Mouse (Mus musculus) heart, embryonic 12.5 days (tissue): ENCODE results near the gene Slc44a5. TPM values are rescaled to one million over a fixed set of nuclear protein-coding genes. Genes with fewer than 3 reads are reported as not detected.
"Not testable (repeated sequence)": the region's sequence is repeated elsewhere in the genome, so short reads cannot be mapped to it uniquely, and the experiment has no call there.

ENCODE experiments used
- ATAC-seq: fragments of 200-750 bp; cut with Nextera tagmentation; 2 replicates; pipeline ENCODE4 v1.8.0; 2017; ENCODE audit warnings: moderate TSS enrichment, moderate library complexity; ENCODE audit not compliant: insufficient number of reproducible peaks, low FRiP score
- H3K27ac ChIP-seq: fragments of 300-500 bp; sonication (generic); 2 replicates; pipeline ENCODE4 v1.5.1; 2016; ENCODE audit warnings: mild to moderate bottlenecking, moderate library complexity; ENCODE audit not compliant: poor library complexity, severe bottlenecking
- H3K27me3 ChIP-seq: fragments of 300-500 bp; sonication (generic); replicated peaks from 2 replicates; pipeline ENCODE4 v1.6.1; 2016; ENCODE audit warnings: mild to moderate bottlenecking, moderate library complexity
- H3K36me3 ChIP-seq: fragments of 300-500 bp; sonication (generic); 2 replicates; pipeline ENCODE4 v1.6.1; 2016; ENCODE audit warnings: mild to moderate bottlenecking, moderate library complexity
- H3K4me1 ChIP-seq: fragments of 300-500 bp; sonication (generic); replicated peaks from 2 replicates; pipeline ENCODE4 v1.6.1; 2016; ENCODE audit warnings: mild to moderate bottlenecking
- H3K4me2 ChIP-seq: fragments of 300-500 bp; sonication (generic); 2 replicates; pipeline ENCODE4 v1.6.1; 2016; ENCODE audit warnings: mild to moderate bottlenecking, moderate library complexity
- H3K4me3 ChIP-seq: fragments of 300-500 bp; sonication (generic); 2 replicates; pipeline ENCODE4 v1.5.1; 2016; ENCODE audit warnings: mild to moderate bottlenecking
- H3K9ac ChIP-seq: fragments of 300-500 bp; sonication (generic); 2 replicates; pipeline ENCODE4 v1.6.1; 2016; ENCODE audit warnings: mild to moderate bottlenecking, moderate library complexity
- H3K9me3 ChIP-seq: fragments of 300-500 bp; sonication (generic); replicated peaks from 2 replicates; pipeline ENCODE4 v1.6.1; 2016; ENCODE audit warnings: mild to moderate bottlenecking, moderate library complexity
- WGBS: fragments of 180-500 bp; shearing (Covaris S2); methylation state at CpG from one replicate; pipeline ENCODE4 v1.1.7; 2016; 5-methylcytosine and 5-hydroxymethylcytosine counted together
- polyA plus RNA-seq: library from polyadenylated mRNA; unstranded; fragments of >200 nt; fragmentation: Nextera tagmentation; extraction: Ambion mirVana; gene quantifications from 2 replicates; pipeline ENCODE4 v1.2.1, GENCODE M21; 2016

The Slc44a5 gene
- polyA plus RNA-seq, 1 experiment from 2014 or later = 2.0 TPM

GRCm38 (mm10) chr3:154222688-154223087, 249.5 kb downstream of the Slc44a5 start:
- no peak for ATAC-seq
- H3K9me3 ChIP-seq = no peaks in the 10 kb centered on the region
- H3K36me3 ChIP-seq = no peaks in the 10 kb centered on the region
- H3K4me1 ChIP-seq = 0 out of 2 replicates have a peak, but pooled peaks cover 3% of the 10 kb centered on the region
- H3K4me3 ChIP-seq = no peak overlapping the region
- no peak overlapping the region for H3K27ac ChIP-seq
- H3K27me3 ChIP-seq = no peaks in the 10 kb centered on the region
- H3K9ac ChIP-seq = no peak overlapping the region
- H3K4me2 ChIP-seq = no peak overlapping the region
- WGBS = 64% methylated on average over 4 of the region's 4 CpGs

DNA sequence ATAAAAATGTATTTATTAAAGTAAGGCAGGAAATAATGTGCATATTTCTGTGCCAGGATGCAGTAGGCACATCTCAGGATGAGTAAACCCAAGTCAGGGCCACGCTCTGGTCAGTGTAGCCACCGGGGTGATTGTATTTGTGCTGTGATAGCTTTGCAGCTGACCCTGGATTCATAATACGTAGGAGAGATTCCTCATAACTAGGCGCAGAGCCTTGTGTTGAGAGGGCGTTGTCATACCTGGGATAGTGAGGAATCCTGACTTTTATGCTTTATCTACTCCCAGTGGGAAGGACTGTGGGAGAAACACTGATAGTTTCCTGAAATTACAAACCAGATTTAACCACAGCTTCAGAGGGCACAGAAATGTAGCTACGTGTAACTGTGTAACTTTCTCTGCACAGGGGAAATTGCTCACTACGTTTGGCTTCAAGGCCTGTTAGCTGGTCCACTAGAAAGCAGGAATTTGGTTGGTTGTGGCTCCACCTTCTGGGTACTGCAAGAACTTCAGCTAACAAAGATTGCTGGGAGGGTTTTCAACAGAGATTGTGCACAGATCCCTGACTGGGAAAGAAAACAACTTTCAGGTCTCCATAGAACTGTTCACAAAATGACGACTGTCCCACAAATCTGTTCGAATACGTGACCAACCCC, 253.0 kb downstream of the Slc44a5 start:
- Histone ChIP-seq H3K36me3 (no peaks in the 10 kb centered on the region), H3K4me1 (0 out of 2 replicates have a peak, but pooled peaks cover 3% of the 10 kb centered on the region), H3K9me3 (no peaks in the 10 kb centered on the region), H3K4me2 (no peak overlapping the region), H3K27ac (no peak overlapping the region), H3K4me3 (no peak overlapping the region), H3K9ac (no peak overlapping the region), H3K27me3 (no peaks in the 10 kb centered on the region)
- WGBS = 41% methylated on average over 10 of the region's 10 CpGs
- ATAC-seq = no peak

DNA sequence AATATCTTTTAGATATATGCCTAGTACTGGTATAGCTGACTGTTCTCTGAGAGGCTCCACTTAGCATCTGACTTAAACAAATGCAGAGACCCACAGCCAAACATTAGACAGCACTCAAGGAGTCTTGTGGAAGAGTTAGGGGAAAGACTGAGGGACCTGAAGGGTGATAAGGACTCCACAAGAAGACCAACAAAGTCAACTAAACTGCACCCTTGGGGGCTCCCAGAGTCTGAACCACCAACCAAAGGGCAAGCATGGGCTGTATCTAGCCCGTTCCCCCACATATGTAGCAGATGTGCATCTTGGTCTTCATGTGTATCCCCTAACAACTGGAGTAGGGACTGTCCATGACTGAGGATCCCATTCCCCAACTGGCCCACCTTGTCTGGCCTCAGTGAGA, 271.7 kb downstream of the Slc44a5 start:
- no peak for ATAC-seq
- Histone ChIP-seq H3K4me1 (no peaks in the 10 kb centered on the region), H3K9ac (no peak overlapping the region), H3K4me3 (no peak overlapping the region), H3K27me3 (no peaks in the 10 kb centered on the region), H3K27ac (no peak overlapping the region), H3K36me3 (no peaks in the 10 kb centered on the region), H3K4me2 (no peak overlapping the region), H3K9me3 (no peaks in the 10 kb centered on the region; the same call in 1 of the 2 replicates)
- WGBS = 90% methylated on average over 1 of the region's 1 CpGs

GRCm38 (mm10) chr3:154251486-154251885, 278.2 kb downstream of the Slc44a5 start:
- no peak overlapping the region for H3K27ac ChIP-seq
- H3K36me3 ChIP-seq = no peaks in the 10 kb centered on the region
- H3K9me3 ChIP-seq = no peaks in the 10 kb centered on the region; the same call in 1 of the 2 replicates
- H3K9ac ChIP-seq = no peak overlapping the region
- ATAC-seq = no peak
- no peaks in the 10 kb centered on the region for H3K27me3 ChIP-seq
- H3K4me3 ChIP-seq = no peak overlapping the region
- H3K4me1 ChIP-seq = peaks cover 5% of the 10 kb centered on the region
- H3K4me2 ChIP-seq = no peak overlapping the region
- 60% methylated on average over 2 of the region's 2 CpGs for WGBS

DNA sequence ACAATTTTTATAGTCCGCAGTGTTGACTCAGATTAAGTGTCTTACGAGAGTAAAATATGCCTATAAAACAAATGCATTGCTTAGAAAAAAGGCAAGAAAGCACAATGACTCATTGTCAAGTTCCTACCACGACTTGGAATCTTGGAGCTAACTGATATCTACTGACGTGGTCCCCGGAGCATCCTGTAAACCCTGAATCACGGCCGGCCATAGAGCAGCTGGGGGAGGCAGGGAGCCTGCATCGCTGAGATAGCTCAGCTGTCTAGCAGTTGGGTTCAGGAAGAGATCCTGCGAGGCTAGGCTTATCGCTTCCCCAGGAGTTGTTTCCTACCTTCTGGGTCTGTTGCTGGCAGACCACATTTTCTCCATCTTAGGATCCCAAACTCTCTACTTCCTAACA, 279.0 kb downstream of the Slc44a5 start:
- Histone ChIP-seq H3K4me2 (no peak overlapping the region), H3K9ac (no peak overlapping the region), H3K4me1 (peaks cover 5% of the 10 kb centered on the region), H3K27ac (no peak overlapping the region), H3K27me3 (no peaks in the 10 kb centered on the region), H3K36me3 (no peaks in the 10 kb centered on the region), H3K4me3 (no peak overlapping the region), H3K9me3 (no peaks in the 10 kb centered on the region)
- ATAC-seq = no peak
- 21% methylated on average over 10 of the region's 10 CpGs for WGBS

DNA sequence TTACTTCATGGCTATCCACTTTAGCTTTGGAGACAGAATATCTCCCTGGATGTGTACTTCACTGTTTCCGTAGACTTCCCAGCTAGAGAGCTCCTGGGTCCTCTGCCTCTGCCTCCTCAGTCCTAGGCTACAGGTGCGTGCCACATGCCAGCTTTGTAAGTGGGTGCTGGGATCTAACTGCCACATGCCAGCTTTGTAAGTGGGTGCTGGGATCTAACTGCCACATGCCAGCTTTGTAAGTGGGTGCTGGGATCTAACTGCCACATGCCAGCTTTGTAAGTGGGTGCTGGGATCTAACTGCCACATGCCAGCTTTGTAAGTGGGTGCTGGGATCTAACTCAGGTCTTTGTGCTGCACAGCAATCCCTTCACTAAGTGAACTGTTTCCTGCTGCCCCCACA, 281.0 kb downstream of the Slc44a5 start:
- H3K36me3 ChIP-seq, H3K4me1 ChIP-seq: not testable (repeated sequence)
- 90% methylated on average over 2 of the region's 2 CpGs for WGBS

GRCm38 (mm10) chr3:154257312-154257711, 284.1 kb downstream of the Slc44a5 start:
- Histone ChIP-seq H3K4me2 (no peak overlapping the region), H3K4me1 (no peaks in the 10 kb centered on the region; the same call in 1 of the 2 replicates), H3K36me3 (no peaks in the 10 kb centered on the region), H3K27ac (no peak overlapping the region), H3K9me3 (no peaks in the 10 kb centered on the region), H3K4me3 (no peak overlapping the region), H3K9ac (no peak overlapping the region), H3K27me3 (no peaks in the 10 kb centered on the region)
- no peak for ATAC-seq

More for the DNA sequence above, 281.0 kb downstream of the Slc44a5 start:
- ATAC-seq, H3K9ac ChIP-seq, H3K27ac ChIP-seq, H3K9me3 ChIP-seq, H3K4me2 ChIP-seq, H3K4me3 ChIP-seq, H3K27me3 ChIP-seq: not testable (repeated sequence)

- no peak overlapping the region for H3K27ac ChIP-seq
- WGBS = 62% methylated on average over 9 of the region's 9 CpGs
- no peak overlapping the region for H3K4me2 ChIP-seq
- no peaks in the 10 kb centered on the region for H3K9me3 ChIP-seq
- H3K9ac ChIP-seq = no peak overlapping the region
- H3K27me3 ChIP-seq = peaks cover 4% of the 10 kb centered on the region; the same call in 1 of the 2 replicates
- no peaks in the 10 kb centered on the region for H3K36me3 ChIP-seq
- no peaks in the 10 kb centered on the region for H3K4me1 ChIP-seq
- no peak overlapping the region for H3K4me3 ChIP-seq
- no peak for ATAC-seq
Measured at GRCm38 (mm10) chr3:154268313-154268712, 295.1 kb downstream of the Slc44a5 start.

GRCm38 (mm10) chr3:154269757-154270366, 296.6 kb downstream of the Slc44a5 start:
- 0 out of 2 replicates have a peak overlapping the region, but pooled peaks have one; percentile 55 for H3K9ac ChIP-seq
- WGBS = 14% methylated on average over 19 of the region's 19 CpGs
- H3K4me1 ChIP-seq = no peaks in the 10 kb centered on the region
- no peaks in the 10 kb centered on the region for H3K36me3 ChIP-seq
- H3K27me3 ChIP-seq = peaks cover 4% of the 10 kb centered on the region; the same call in 1 of the 2 replicates
- H3K4me2 ChIP-seq = peak overlapping the region; percentile 70
- no peaks in the 10 kb centered on the region for H3K9me3 ChIP-seq
- no peak for ATAC-seq
- H3K27ac ChIP-seq = no peak overlapping the region
- H3K4me3 ChIP-seq = peak overlapping the region; percentile 36

DNA sequence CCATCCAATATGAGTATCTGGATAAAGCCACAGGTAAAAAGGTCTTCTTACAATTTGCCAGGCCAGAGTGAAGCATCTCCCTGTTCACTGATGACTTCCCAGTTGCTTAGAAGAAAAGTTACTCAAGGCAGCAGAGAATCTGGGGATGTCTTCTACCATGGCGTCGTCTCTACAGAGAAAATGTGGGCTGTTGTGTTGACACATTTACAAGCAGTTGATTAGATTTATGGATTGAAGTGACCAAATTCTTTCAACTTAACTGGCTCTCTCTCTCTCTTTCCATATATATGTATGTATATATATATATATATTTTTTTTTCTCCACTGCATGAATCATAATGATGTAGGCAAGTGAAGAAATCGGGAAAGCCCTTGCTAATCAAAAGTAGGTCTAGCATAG, 301.4 kb downstream of the Slc44a5 start:
- 61% methylated on average over 3 of the region's 3 CpGs for WGBS
- Histone ChIP-seq H3K9me3 (no peaks in the 10 kb centered on the region), H3K27ac (no peak overlapping the region), H3K4me3 (no peak overlapping the region), H3K9ac (no peak overlapping the region), H3K27me3 (peaks cover 18% of the 10 kb centered on the region; the same call in 1 of the 2 replicates), H3K4me1 (no peaks in the 10 kb centered on the region), H3K4me2 (no peak overlapping the region), H3K36me3 (no peaks in the 10 kb centered on the region)
- no peak for ATAC-seq

DNA sequence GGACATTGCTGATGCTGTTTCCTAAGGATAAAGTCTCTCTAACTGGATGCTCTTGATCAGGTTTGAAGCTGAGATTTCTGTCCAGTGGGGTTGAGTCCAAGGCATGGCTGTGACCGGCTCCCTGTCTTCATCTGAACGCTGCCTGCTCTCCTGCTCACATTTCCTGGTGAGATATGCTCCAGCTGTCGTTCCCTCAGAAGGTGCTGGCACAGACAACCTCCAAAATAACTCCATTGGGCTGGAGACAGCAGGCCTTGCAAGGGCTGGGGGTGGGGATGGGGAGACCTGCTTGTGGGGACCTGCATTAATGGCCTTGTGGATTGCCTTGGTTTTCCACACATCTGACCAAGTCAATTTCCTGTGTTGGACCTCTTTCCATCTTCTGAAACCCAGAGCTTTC, 311.0 kb downstream of the Slc44a5 start:
- Histone ChIP-seq H3K36me3 (no peaks in the 10 kb centered on the region), H3K4me1 (peaks cover 12% of the 10 kb centered on the region; the same call in 1 of the 2 replicates), H3K9me3 (no peaks in the 10 kb centered on the region), H3K27ac (no peak overlapping the region), H3K4me2 (no peak overlapping the region), H3K4me3 (no peak overlapping the region), H3K27me3 (peaks cover 13% of the 10 kb centered on the region), H3K9ac (no peak overlapping the region)
- no peak for ATAC-seq
- WGBS = 22% methylated on average over 3 of the region's 3 CpGs
